Mouse (Mus musculus): ENCODE results near the gene Elp5. TPM values are rescaled to one million over a fixed set of nuclear protein-coding genes. Genes with fewer than 3 reads are reported as not detected.
A peak's percentile ranks its signal among the peaks of the same experiment; 100 is the strongest.

Gene Elp5
- polyA plus RNA-seq, 1 experiment from 2014 or later: 157 TPM

DNA sequence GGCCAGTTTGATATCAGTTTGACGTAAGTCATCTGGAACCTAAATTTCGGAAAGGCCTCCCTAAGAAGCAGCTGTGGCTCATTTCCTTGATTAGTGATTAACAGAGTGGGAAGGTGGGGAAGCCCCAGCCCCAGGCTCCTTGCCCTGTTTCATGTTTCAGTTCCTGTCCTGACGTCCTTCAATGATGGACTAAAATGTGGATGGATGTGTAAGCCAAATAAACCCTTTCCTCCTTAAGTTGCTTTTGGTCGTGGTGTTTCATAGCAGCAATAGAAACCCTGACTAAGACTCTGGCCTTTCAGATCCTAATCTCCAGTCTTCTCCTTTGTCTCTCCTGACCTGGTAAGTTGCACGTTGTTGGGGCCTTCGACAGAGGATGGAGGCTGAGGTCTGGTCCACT lies 12.1 kb downstream of the Elp5 start:
- WGBS: 81% methylated on average over 6 of the region's 6 CpGs

DNA sequence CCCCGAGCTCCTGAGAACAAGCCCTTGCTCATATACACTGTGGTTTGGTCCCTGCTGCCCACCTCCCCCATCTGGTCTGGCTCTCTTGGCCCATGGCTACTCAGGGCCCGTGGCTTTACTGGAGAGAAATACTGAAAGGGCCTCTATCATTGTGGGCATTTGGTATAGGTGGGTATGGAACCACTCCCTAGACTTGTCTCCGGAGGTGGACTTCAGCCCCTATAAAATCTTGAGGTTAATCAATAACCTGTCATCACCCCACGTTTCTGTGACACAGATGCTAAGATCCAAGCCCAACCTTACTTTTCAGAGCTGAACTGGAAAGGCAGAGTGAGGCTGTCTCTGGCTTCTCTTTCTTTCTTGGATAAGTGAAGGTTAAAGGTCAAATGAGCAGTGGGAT lies 13.5 kb downstream of the Elp5 start:
- ATAC-seq (replicated peaks; ENCODE audit: insufficient number of reproducible peaks, low FRiP score, low TSS enrichment, low read depth) (no peak), DNase-seq (ENCODE audit: low spot score) (no peak)
- Histone ChIP-seq H3K27ac (replicated peaks; ENCODE audit: low read depth, low read length) (no peak overlapping the region), H3K9me3 (replicated peaks; ENCODE audit: control insufficient read depth, low read length) (no peaks in the 10 kb centered on the region), H3K4me3 (ENCODE audit: low read depth, low read length) (no peak overlapping the region), H3K36me3 (replicated peaks; ENCODE audit: control insufficient read depth, insufficient read depth, low read depth, low read length) (no peaks in the 10 kb centered on the region; the same call in none of the 2 replicates), H3K4me2 (ENCODE audit: low read depth, low read length) (no peak overlapping the region), H3K4me1 (ENCODE audit: control insufficient read depth, insufficient read depth, low read length) (peaks cover 3% of the 10 kb centered on the region; the same call in 1 of the 2 replicates), H3K27me3 (ENCODE audit: control insufficient read depth, insufficient read depth, low read length) (peaks cover 35% of the 10 kb centered on the region), H3K9ac (replicated peaks; ENCODE audit: low read length) (no peak overlapping the region)
- WGBS: 81% methylated on average over 4 of the region's 4 CpGs

More for the DNA sequence above, 12.1 kb downstream of the Elp5 start:
- Histone ChIP-seq H3K4me3 (ENCODE audit: low read depth, low read length) (no peak overlapping the region), H3K9me3 (replicated peaks; ENCODE audit: control insufficient read depth, low read length) (no peaks in the 10 kb centered on the region), H3K36me3 (replicated peaks; ENCODE audit: control insufficient read depth, insufficient read depth, low read depth, low read length) (peaks cover 3% of the 10 kb centered on the region), H3K27ac (replicated peaks; ENCODE audit: low read depth, low read length) (no peak overlapping the region), H3K9ac (replicated peaks; ENCODE audit: low read length) (no peak overlapping the region), H3K27me3 (ENCODE audit: control insufficient read depth, insufficient read depth, low read length) (peaks cover 21% of the 10 kb centered on the region), H3K4me2 (ENCODE audit: low read depth, low read length) (no peak overlapping the region), H3K4me1 (ENCODE audit: control insufficient read depth, insufficient read depth, low read length) (peaks cover 3% of the 10 kb centered on the region; the same call in 1 of the 2 replicates)
- no peak for DNase-seq (ENCODE audit: low spot score)
- ATAC-seq (replicated peaks; ENCODE audit: insufficient number of reproducible peaks, low FRiP score, low TSS enrichment, low read depth): no peak

DNA sequence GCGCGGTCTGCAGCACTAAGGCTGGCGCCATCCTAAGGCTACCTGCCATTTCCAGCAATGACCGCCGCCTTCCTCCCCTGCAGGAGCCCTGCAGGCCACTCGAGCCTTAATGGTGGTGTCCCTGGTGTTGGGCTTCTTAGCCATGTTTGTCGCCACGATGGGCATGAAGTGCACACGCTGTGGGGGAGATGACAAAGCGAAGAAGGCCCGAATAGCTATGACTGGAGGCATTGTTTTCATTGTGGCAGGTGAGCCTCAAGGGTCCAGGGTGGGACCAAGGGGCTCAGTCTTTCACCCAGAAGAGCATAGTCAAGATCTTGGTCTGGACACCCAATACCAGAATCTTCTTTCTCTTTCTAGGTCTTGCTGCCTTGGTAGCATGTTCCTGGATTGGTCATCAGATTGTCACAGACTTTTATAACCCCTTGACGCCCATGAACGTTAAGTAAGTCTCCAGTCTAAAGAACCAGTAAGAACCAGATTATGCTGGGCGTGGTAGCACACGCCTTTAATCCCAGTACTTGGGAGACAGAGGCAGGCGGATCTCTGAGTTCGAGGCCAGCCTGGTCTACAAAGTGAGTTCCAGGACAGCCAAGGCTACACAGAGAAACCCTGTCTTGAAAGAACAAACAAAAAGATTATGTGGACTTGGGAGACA lies 15.3 kb downstream of the Elp5 start:
- WGBS: 41% methylated on average over 17 of the region's 17 CpGs
- H3K4me3 ChIP-seq (ENCODE audit: low read depth, low read length): peak overlapping the region; percentile 34
- H3K36me3 ChIP-seq (replicated peaks; ENCODE audit: control insufficient read depth, insufficient read depth, low read depth, low read length): no peaks in the 10 kb centered on the region; the same call in none of the 2 replicates
- peak overlapping the region; percentile 61 for H3K9ac ChIP-seq (replicated peaks; ENCODE audit: low read length)
- H3K9me3 ChIP-seq (replicated peaks; ENCODE audit: control insufficient read depth, low read length): no peaks in the 10 kb centered on the region
- peaks cover 3% of the 10 kb centered on the region; the same call in 1 of the 2 replicates for H3K4me1 ChIP-seq (ENCODE audit: control insufficient read depth, insufficient read depth, low read length)
- H3K4me2 ChIP-seq (ENCODE audit: low read depth, low read length): peak overlapping the region; percentile 53
- H3K27ac ChIP-seq (replicated peaks; ENCODE audit: low read depth, low read length): 0 out of 2 replicates have a peak overlapping the region, but pooled peaks have one; percentile 3
- ATAC-seq (replicated peaks; ENCODE audit: insufficient number of reproducible peaks, low FRiP score, low TSS enrichment, low read depth) (no peak), DNase-seq (ENCODE audit: low spot score) (no peak)
- H3K27me3 ChIP-seq (ENCODE audit: control insufficient read depth, insufficient read depth, low read length): peaks cover 43% of the 10 kb centered on the region

DNA sequence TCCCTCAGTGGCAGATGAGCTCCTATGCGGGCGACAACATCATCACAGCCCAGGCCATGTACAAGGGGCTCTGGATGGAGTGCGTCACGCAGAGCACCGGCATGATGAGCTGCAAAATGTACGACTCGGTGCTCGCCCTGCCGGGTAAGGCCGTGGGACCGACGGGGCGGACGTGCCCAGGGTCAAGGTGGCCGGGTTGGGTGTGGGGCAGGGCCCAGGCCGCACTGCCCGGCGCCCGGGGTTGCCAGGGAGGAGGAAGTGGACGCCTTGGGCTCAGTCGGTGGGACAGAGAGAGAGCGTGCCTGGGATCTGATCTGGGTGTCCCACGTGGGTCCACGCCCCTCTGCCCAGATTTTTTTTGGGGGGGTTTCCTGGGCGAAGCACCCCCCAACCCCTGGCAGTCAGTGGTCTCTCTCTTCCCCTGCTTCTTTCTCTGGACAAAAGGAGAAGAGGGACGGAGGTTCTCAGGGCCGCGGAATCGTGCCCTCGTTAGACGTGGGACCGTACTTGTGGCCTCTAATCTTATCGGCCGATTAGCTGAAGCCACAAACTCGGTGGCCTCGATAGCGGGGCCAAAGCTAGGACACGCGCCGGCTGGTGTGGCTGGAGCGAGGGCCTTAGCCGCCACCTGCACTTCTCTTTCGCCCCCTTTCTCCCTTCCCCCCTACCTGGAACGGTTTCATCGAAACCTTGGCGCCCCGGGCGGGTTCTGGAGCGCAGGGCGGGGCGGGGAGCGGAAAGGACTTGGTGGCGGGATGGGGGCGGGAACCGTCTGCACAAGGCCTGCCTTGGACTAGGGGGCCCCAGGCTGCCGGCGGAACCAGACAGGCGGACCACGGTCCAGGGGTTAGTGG lies 16.1 kb downstream of the Elp5 start:
- peak overlapping the region; percentile 53 for H3K4me2 ChIP-seq (ENCODE audit: low read depth, low read length)
- H3K9ac ChIP-seq (replicated peaks; ENCODE audit: low read length): peak overlapping the region; percentile 61
- peak overlapping the region; percentile 34 for H3K4me3 ChIP-seq (ENCODE audit: low read depth, low read length)
- ATAC-seq (replicated peaks; ENCODE audit: insufficient number of reproducible peaks, low FRiP score, low TSS enrichment, low read depth): no peak
- DNase-seq (ENCODE audit: low spot score): peak; percentile 53
- H3K36me3 ChIP-seq (replicated peaks; ENCODE audit: control insufficient read depth, insufficient read depth, low read depth, low read length): no peaks in the 10 kb centered on the region; the same call in 1 of the 2 replicates
- H3K4me1 ChIP-seq (ENCODE audit: control insufficient read depth, insufficient read depth, low read length): peaks cover 3% of the 10 kb centered on the region; the same call in 1 of the 2 replicates
- H3K27ac ChIP-seq (replicated peaks; ENCODE audit: low read depth, low read length): 0 out of 2 replicates have a peak overlapping the region, but pooled peaks have one; percentile 3
- 3% methylated on average over 59 of the region's 59 CpGs for WGBS
- H3K9me3 ChIP-seq (replicated peaks; ENCODE audit: control insufficient read depth, low read length): no peaks in the 10 kb centered on the region
- peaks cover 43% of the 10 kb centered on the region for H3K27me3 ChIP-seq (ENCODE audit: control insufficient read depth, insufficient read depth, low read length)

DNA sequence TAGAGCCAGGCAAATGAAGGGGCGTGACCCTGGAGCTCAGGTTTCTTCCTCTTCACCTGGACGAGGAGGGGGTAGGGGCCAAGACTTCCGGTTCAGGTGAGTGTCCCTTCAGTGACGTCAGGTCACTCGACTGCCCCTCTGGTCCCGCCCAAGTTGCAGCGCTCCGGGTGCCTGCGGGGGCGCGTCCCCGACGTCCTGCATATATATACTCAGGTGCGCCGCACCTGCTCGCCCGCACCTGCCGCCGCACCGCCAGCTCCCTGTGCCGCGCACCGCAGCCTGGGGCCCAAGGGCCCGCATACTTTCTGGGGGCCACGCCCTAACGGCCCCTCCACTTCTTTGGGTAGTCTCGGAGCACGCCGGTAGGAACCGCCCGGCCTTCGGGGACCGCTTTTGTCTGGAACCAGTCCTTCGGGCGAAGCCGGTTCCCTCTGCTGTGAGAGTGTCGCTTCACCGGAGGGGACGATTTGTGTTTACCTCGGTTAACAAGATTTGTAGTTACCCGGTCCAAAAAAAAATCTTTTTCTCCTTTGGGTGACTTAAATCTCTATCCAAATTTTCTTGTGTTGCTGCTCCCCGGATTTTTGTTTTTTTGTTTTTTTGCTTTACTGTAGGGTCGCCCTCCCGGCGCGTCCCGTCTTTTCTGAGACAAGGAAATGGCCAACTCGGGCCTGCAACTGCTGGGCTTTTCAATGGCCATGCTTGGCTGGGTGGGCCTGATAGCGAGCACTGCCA lies 16.9 kb downstream of the Elp5 start:
- peak; percentile 51; the same call in 1 of the 2 replicates for ATAC-seq (replicated peaks; ENCODE audit: insufficient number of reproducible peaks, low FRiP score, low TSS enrichment, low read depth)
- Histone ChIP-seq H3K9ac (replicated peaks; ENCODE audit: low read length) (no peak overlapping the region), H3K4me2 (ENCODE audit: low read depth, low read length) (peak overlapping the region; percentile 25), H3K9me3 (replicated peaks; ENCODE audit: control insufficient read depth, low read length) (no peaks in the 10 kb centered on the region), H3K27ac (replicated peaks; ENCODE audit: low read depth, low read length) (no peak overlapping the region), H3K4me1 (ENCODE audit: control insufficient read depth, insufficient read depth, low read length) (peaks cover 3% of the 10 kb centered on the region; the same call in 1 of the 2 replicates), H3K36me3 (replicated peaks; ENCODE audit: control insufficient read depth, insufficient read depth, low read depth, low read length) (no peaks in the 10 kb centered on the region; the same call in 1 of the 2 replicates), H3K27me3 (ENCODE audit: control insufficient read depth, insufficient read depth, low read length) (peaks cover 43% of the 10 kb centered on the region), H3K4me3 (ENCODE audit: low read depth, low read length) (peak overlapping the region; percentile 34)
- DNase-seq (ENCODE audit: low spot score): peak; percentile 55
- WGBS: 3% methylated on average over 49 of the region's 49 CpGs

DNA sequence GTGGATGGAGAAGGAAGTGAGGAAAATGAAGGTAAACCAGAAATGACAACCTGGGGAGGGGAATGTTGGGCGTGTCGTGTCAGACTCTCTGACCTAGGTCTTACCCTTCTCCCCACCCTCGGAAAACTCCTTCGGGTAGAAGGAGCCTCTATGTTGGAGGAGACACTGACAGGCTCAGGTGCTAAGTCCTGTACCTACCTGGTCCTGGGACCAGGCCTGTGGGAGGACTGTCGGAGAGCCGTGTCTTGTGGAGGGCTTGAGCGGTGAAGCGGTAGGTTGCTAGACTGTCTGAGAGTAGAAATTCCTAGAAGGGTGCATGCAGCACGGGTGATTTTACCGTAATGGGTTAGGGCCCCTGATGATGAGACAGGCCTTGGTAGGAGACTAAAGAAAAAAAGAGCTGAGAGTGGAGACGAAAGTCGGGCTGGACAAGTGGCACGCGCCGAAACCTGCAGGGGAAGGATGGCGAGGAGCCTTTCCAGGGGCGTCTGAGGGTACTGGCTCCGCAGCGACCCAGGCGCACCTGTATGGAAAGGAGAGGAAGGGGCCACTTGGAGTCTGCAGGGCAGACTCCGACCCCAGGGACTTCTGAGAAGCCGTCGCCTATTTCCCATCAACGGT lies 17.6 kb downstream of the Elp5 start, which contains the start of gene Cldn7:
TSS of gene Cldn7 (plus strand) at position 130 of the 621 bp plus-strand sequence.
- no peaks in the 10 kb centered on the region; the same call in 1 of the 2 replicates for H3K36me3 ChIP-seq (replicated peaks; ENCODE audit: control insufficient read depth, insufficient read depth, low read depth, low read length)
- peak within 1 kb of the TSS; percentile 34 for H3K4me3 ChIP-seq (ENCODE audit: low read depth, low read length)
- no peak within 1 kb of the TSS for H3K9ac ChIP-seq (replicated peaks; ENCODE audit: low read length)
- peaks cover 3% of the 10 kb centered on the region; the same call in 1 of the 2 replicates for H3K4me1 ChIP-seq (ENCODE audit: control insufficient read depth, insufficient read depth, low read length)
- 9% methylated on average over 24 of the region's 24 CpGs for WGBS
- ATAC-seq (replicated peaks; ENCODE audit: insufficient number of reproducible peaks, low FRiP score, low TSS enrichment, low read depth): no peak
- H3K4me2 ChIP-seq (ENCODE audit: low read depth, low read length): peak within 1 kb of the TSS; percentile 25
- no peak for DNase-seq (ENCODE audit: low spot score)
- no peaks in the 10 kb centered on the region for H3K9me3 ChIP-seq (replicated peaks; ENCODE audit: control insufficient read depth, low read length)
- no peak within 1 kb of the TSS for H3K27ac ChIP-seq (replicated peaks; ENCODE audit: low read depth, low read length)
- peaks cover 43% of the 10 kb centered on the region for H3K27me3 ChIP-seq (ENCODE audit: control insufficient read depth, insufficient read depth, low read length)

DNA sequence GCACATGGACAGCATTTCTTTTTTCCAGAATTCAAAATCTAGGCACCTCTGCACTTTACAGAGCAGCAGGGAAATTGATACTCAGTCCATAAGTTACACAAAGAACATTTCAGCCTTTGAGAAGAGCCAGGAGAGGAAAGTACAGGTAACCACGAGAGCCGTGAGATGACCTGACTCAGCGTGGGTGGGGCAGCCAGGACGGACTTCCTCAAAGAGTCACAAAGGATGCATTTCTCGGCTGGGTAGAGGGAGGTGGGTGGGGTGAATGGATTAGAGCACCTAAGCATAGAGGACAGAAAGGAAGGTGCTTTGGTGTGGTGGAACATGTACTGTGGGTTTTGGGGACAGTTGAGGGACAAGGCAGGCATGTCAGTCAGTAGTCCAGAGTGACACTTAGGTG lies 20.5 kb downstream of the Elp5 start:
- peaks cover 37% of the 10 kb centered on the region for H3K27me3 ChIP-seq (ENCODE audit: control insufficient read depth, insufficient read depth, low read length)
- no peak overlapping the region for H3K27ac ChIP-seq (replicated peaks; ENCODE audit: low read depth, low read length)
- DNase-seq (ENCODE audit: low spot score) (no peak), ATAC-seq (replicated peaks; ENCODE audit: insufficient number of reproducible peaks, low FRiP score, low TSS enrichment, low read depth) (no peak)
- no peaks in the 10 kb centered on the region for H3K36me3 ChIP-seq (replicated peaks; ENCODE audit: control insufficient read depth, insufficient read depth, low read depth, low read length)
- WGBS: 53% methylated on average over 5 of the region's 5 CpGs
- H3K4me2 ChIP-seq (ENCODE audit: low read depth, low read length): no peak overlapping the region
- no peaks in the 10 kb centered on the region for H3K9me3 ChIP-seq (replicated peaks; ENCODE audit: control insufficient read depth, low read length)
- H3K9ac ChIP-seq (replicated peaks; ENCODE audit: low read length): no peak overlapping the region
- H3K4me3 ChIP-seq (ENCODE audit: low read depth, low read length): no peak overlapping the region
- peaks cover 3% of the 10 kb centered on the region; the same call in 1 of the 2 replicates for H3K4me1 ChIP-seq (ENCODE audit: control insufficient read depth, insufficient read depth, low read length)
